Mouse (Mus musculus) hematopoietic stem cell, adult 5-6 weeks (primary cell): ENCODE measurements around the gene Rpl37. TPM values are rescaled to one million over a fixed set of nuclear protein-coding genes. Genes with fewer than 3 reads are reported as not detected.

Source experiments
- ATAC-seq, 2 experiments: fragments of 125-278 bp in 1 of 2; replicated peaks in 1 of 2; 2 replicates each; pipeline ENCODE4 v1.8.0; 2016 to 2017; ENCODE audit warnings: inconsistent platforms in 2 of 2, mild to moderate bottlenecking in 2 of 2, moderate number of reproducible peaks in 2 of 2, low read depth in 1 of 2, moderate TSS enrichment in 1 of 2; ENCODE audit not compliant: low FRiP score in 2 of 2, poor library complexity in 2 of 2, severe bottlenecking in 2 of 2, insufficient read depth in 1 of 2, low TSS enrichment in 1 of 2
- total RNA-seq: library from RNA; stranded (forward); fragments of 172-1452, 232-1000 nt; gene quantifications from 2 replicates; pipeline ENCODE4 v1.2.3, GENCODE M21; 2017

Gene Rpl37
- total RNA-seq, result 1,644 and 2,194 TPM in 2 replicates

GRCm38 (mm10) chr15:5116270-5117030 lies at the start of gene Rpl37:
Rpl37 (plus strand) TSS chr15:5116645.
- ATAC-seq, result peak; percentile 96

- peak; percentile 22 to 66; a peak in 2 of 4 replicates for ATAC-seq
Observed at GRCm38 (mm10) chr15:5068801-5069518, 47.5 kb upstream of the Rpl37 start.

GRCm38 (mm10) chr15:5081235-5081634 lies 35.2 kb upstream of the Rpl37 start:
- no peak for ATAC-seq

GRCm38 (mm10) chr15:5086162-5086561 lies 30.3 kb upstream of the Rpl37 start:
- ATAC-seq, result peak; percentile 48 to 87; a peak in 3 of 4 replicates

GRCm38 (mm10) chr15:5088850-5089608 lies 27.4 kb upstream of the Rpl37 start:
- 0 out of 4 replicates have a peak, but pooled peaks of 1 of the 2 experiments have one; percentile 48 for ATAC-seq

- ATAC-seq, result no peak
Observed at GRCm38 (mm10) chr15:5090131-5090530, 26.3 kb upstream of the Rpl37 start.

GRCm38 (mm10) chr15:5095534-5096301 lies 20.7 kb upstream of the Rpl37 start:
- no peak for ATAC-seq

GRCm38 (mm10) chr15:5097376-5097775 lies 19.1 kb upstream of the Rpl37 start:
- no peak for ATAC-seq

GRCm38 (mm10) chr15:5102312-5102711 lies 14.1 kb upstream of the Rpl37 start:
- ATAC-seq, result no peak

GRCm38 (mm10) chr15:5105891-5106290 lies 10.6 kb upstream of the Rpl37 start:
- no peak for ATAC-seq

GRCm38 (mm10) chr15:5106293-5106692 lies 10.2 kb upstream of the Rpl37 start:
- ATAC-seq, result peak; percentile 48 to 63; a peak in 2 of 4 replicates

GRCm38 (mm10) chr15:5107686-5108654 lies 8.5 kb upstream of the Rpl37 start, which contains the start of gene Card6:
Card6 (minus strand) TSS chr15:5108539.
- ATAC-seq, result peak; percentile 74 to 86; a peak in 3 of 4 replicates

GRCm38 (mm10) chr15:5108655-5109040 lies 7.8 kb upstream of the Rpl37 start:
- peak in 1 of 2 experiments; percentile 33; a peak in 3 of 4 replicates for ATAC-seq

- ATAC-seq, result no peak
Observed at GRCm38 (mm10) chr15:5112651-5113050, 3.8 kb upstream of the Rpl37 start.

- ATAC-seq, result no peak
Observed at GRCm38 (mm10) chr15:5115173-5115572, 1.3 kb upstream of the Rpl37 start.

GRCm38 (mm10) chr15:5117031-5117601 lies 671 bp downstream of the Rpl37 start:
- peak; percentile 6 to 31; a peak in 3 of 4 replicates for ATAC-seq
